Mouse (Mus musculus) heart, embryonic 14.5 days (tissue): ENCODE measurements at regions not wholly inside any gene's neighbourhood (a gene's known extent, or its start where the extent isn't known, plus 50 kb on each side); places are given as distances from the start of the nearest gene placed in this dataset.
A peak's percentile ranks its signal among the peaks of the same experiment; 100 is the strongest.

ENCODE experiments used
- ATAC-seq: fragments of 200-750 bp; cut with Nextera tagmentation; 2 replicates; pipeline ENCODE4 v1.8.0; 2017; ENCODE audit warnings: low read depth, moderate TSS enrichment; ENCODE audit not compliant: insufficient number of reproducible peaks, insufficient read depth, low FRiP score
- H3K27ac ChIP-seq, 2 experiments: fragments of 200-500 bp in 1 of 2; fragments of 300-500 bp in 1 of 2; sonication (generic) in 1 of 2; replicated peaks in 1 of 2; 2 replicates each; pipeline ENCODE4 v1.5.1; 2012 to 2014; ENCODE audit warnings: low read depth in 2 of 2, low read length in 2 of 2, control low read depth in 1 of 2, mild to moderate bottlenecking in 1 of 2, mixed read lengths in 1 of 2; ENCODE audit not compliant: control insufficient read depth in 1 of 2, insufficient read depth in 1 of 2
- H3K27me3 ChIP-seq: fragments of 300-500 bp; sonication (generic); 2 replicates; pipeline ENCODE4 v1.6.1; 2014; ENCODE audit warnings: mild to moderate bottlenecking, low read length, control low read depth; ENCODE audit not compliant: control insufficient read depth, insufficient read depth
- H3K36me3 ChIP-seq: fragments of 300-500 bp; sonication (generic); 2 replicates; pipeline ENCODE4 v1.6.1; 2014; ENCODE audit warnings: mild to moderate bottlenecking, control low read depth, low read length, mixed read lengths; ENCODE audit not compliant: control insufficient read depth, insufficient read depth
- H3K4me1 ChIP-seq, 2 experiments: fragments of 200-500 bp in 1 of 2; fragments of 300-500 bp in 1 of 2; sonication (generic) in 1 of 2; 2 replicates each; pipeline ENCODE4 v1.6.1; 2012 to 2014; ENCODE audit warnings: low read length in 2 of 2, control low read depth in 1 of 2, mixed read lengths in 1 of 2; ENCODE audit not compliant: control insufficient read depth in 2 of 2, insufficient read depth in 2 of 2
- H3K4me2 ChIP-seq: fragments of 300-500 bp; sonication (generic); 2 replicates; pipeline ENCODE4 v1.6.1; 2014; ENCODE audit warnings: mild to moderate bottlenecking, low read length
- H3K4me3 ChIP-seq, 2 experiments: fragments of 200-500 bp in 1 of 2; fragments of 300-500 bp in 1 of 2; sonication (generic) in 1 of 2; 2 replicates each; pipeline ENCODE4 v1.5.1; 2012 to 2014; ENCODE audit warnings: low read length in 2 of 2, mild to moderate bottlenecking in 2 of 2, control low read depth in 1 of 2, low read depth in 1 of 2, moderate library complexity in 1 of 2; ENCODE audit not compliant: control insufficient read depth in 1 of 2, insufficient read depth in 1 of 2
- H3K9ac ChIP-seq: fragments of 300-500 bp; sonication (generic); 2 replicates; pipeline ENCODE4 v1.6.1; 2014; ENCODE audit warnings: mild to moderate bottlenecking, low read length
- H3K9me3 ChIP-seq: fragments of 300-500 bp; sonication (generic); 2 replicates; pipeline ENCODE4 v1.6.1; 2016; ENCODE audit warnings: low read length, control low read depth; ENCODE audit not compliant: control insufficient read depth
- WGBS: fragments of 180-500 bp; shearing (Covaris S2); extraction: QIAGEN DNeasy Blood & Tissue Kit; methylation state at CpG from one replicate; pipeline ENCODE4 v1.1.7; 2014; 5-methylcytosine and 5-hydroxymethylcytosine counted together

DNA sequence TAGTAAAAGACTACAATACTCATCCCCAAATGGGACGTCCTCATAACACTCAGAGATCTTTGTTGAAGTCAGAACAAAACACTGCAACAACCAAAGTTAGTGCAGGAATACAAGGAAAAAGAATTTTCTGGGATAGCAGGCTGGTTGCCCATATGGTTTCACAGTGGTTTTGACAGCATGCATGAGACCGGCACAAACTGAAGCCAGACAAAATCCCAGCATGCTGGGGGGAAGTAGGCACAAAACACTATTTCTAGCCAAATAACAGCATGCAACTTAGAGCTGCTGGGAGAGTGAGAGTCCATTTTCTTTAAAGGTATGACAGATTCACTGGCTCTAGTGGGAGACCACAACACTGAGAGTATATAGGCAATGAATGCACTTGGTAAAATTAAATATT, 619.1 kb upstream of the Manea start:
- Histone ChIP-seq H3K4me2 (no peak overlapping the region), H3K4me1 (no peaks in the 10 kb centered on the region), H3K36me3 (no peaks in the 10 kb centered on the region), H3K9ac (no peak overlapping the region), H3K27ac (no peak overlapping the region), H3K4me3 (no peak overlapping the region), H3K27me3 (no peaks in the 10 kb centered on the region), H3K9me3 (no peaks in the 10 kb centered on the region)
- ATAC-seq, result no peak
- 85% methylated on average over 2 of the region's 2 CpGs for WGBS

DNA sequence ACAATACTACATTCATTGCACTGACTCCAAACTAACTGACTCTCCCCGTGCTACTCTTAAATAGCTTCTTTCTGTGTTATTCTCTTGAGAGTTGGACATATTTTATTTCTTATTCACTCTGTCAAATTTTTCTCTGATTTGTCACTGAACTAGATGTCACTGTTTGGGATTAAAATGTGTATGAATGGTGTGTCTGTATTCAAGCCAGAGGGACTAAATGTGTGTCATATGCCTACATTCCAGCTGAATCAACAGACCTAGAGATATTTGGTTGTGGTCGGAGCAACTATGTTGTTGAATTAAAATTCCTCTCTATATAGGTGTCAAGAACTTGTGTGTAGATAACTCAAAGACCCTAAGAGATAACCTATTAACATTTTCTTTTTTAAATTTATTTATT, 618.2 kb upstream of the Manea start:
- H3K27me3 ChIP-seq, result no peaks in the 10 kb centered on the region
- no peaks in the 10 kb centered on the region for H3K36me3 ChIP-seq
- no peak overlapping the region for H3K9ac ChIP-seq
- no peak overlapping the region for H3K4me3 ChIP-seq
- no peaks in the 10 kb centered on the region for H3K9me3 ChIP-seq
- ATAC-seq, result no peak
- H3K4me2 ChIP-seq, result no peak overlapping the region
- H3K4me1 ChIP-seq, result no peaks in the 10 kb centered on the region
- no peak overlapping the region for H3K27ac ChIP-seq
- WGBS, result 67% methylated on average over 2 of the region's 2 CpGs

DNA sequence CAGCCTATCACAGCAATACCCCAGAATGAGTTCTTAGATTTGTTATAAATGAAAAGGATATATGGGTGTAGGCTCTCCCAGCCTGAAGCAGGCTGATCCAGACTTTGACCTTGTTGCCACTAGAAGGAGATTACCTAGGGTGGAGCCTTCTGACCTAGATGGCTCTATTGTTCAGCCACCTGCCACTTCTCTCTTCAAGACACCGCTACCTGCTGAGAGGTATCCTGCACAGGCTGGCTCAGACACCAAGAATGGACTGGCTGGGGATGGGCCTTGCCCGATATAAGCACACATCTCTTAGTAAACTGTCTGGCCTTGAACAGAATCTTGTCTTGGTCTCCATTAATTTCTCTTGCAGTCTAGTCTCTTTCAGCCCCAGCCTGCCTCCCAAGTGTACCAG, 597.9 kb upstream of the Manea start:
- H3K9me3 ChIP-seq, result no peaks in the 10 kb centered on the region
- no peak overlapping the region for H3K4me3 ChIP-seq
- H3K27me3 ChIP-seq, result no peaks in the 10 kb centered on the region
- H3K4me2 ChIP-seq, result no peak overlapping the region
- ATAC-seq, result no peak
- no peaks in the 10 kb centered on the region for H3K36me3 ChIP-seq
- no peak overlapping the region for H3K27ac ChIP-seq
- no peaks in the 10 kb centered on the region for H3K4me1 ChIP-seq
- 79% methylated on average over 2 of the region's 2 CpGs for WGBS
- no peak overlapping the region for H3K9ac ChIP-seq

DNA sequence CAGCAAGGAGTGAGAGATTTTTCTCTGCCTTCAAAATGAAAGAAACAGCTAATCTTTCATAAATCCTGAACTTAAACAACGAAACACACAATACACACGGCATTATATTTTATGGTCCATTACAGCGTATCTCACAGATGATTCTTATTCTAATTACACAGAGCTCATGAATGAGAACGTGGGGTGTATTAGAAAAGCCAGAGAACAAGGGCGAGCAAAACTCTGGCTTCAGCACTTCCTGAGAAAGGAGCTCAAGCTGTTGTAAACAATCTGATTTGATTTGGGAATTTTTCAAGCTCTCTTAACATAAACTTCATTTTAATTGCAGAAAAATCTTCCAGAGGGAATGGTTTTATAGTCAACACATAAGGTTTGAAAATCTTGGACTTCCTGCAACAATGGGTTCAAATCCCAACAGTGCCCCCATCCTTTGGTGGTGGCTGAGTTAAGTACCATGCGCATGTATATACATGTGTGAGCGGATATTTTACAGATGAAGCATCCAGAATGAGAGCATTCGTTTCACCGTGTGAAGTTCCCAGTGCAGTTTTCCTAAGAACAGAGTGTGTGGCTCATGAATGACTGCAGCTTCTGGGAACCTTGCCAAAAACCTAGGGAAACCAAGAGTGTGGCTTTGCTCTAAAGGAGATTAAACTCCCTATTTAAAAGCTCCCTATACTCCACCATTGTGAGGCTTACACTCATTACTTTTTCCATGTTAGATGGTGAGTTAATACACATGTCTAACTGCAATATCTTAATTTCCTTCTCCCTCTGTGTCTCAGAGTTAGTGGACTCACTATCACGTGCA, 587.5 kb upstream of the Manea start:
- Histone ChIP-seq H3K36me3 (no peaks in the 10 kb centered on the region), H3K27ac (0 out of 4 replicates have a peak overlapping the region, but pooled peaks of 1 of the 2 experiments have one; percentile 14), H3K4me1 (no peaks in the 10 kb centered on the region), H3K4me3 (no peak overlapping the region), H3K27me3 (no peaks in the 10 kb centered on the region), H3K4me2 (no peak overlapping the region), H3K9me3 (no peaks in the 10 kb centered on the region), H3K9ac (no peak overlapping the region)
- WGBS, result 55% methylated on average over 10 of the region's 10 CpGs
- peak; percentile 84; the same call in 1 of the 2 replicates for ATAC-seq

DNA sequence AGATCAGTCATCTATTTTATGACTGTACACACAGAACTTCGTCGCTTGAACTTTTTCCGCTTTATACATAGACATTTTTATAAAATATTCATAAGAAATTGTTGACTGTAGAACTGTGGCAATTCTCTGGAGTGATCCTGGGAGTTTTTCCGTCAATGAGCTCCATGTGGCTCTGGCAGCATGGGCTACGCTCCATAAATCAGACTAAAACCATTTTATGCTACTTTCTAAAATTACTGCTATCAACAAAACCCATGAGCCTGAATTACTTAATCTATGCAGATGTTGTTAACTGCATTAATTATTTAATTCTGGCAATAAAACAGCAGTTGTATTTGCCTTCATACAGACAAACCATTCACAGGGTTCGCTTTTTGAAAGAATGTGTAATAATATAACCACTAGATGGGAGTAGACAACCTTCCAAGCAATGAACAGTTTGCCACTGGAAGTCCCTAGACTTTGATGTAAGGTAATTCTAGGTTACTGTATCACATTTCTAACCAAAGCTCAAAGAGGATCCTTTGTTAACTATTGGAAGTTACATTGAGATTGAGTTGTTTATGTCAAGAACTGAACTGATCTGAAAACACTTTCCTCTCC, 583.3 kb upstream of the Manea start:
- Histone ChIP-seq H3K36me3 (no peaks in the 10 kb centered on the region), H3K4me3 (no peak overlapping the region), H3K4me1 (no peaks in the 10 kb centered on the region), H3K4me2 (no peak overlapping the region), H3K9ac (no peak overlapping the region), H3K27me3 (no peaks in the 10 kb centered on the region), H3K27ac (no peak overlapping the region), H3K9me3 (no peaks in the 10 kb centered on the region)
- WGBS, result 60% methylated on average over 6 of the region's 6 CpGs
- no peak for ATAC-seq

DNA sequence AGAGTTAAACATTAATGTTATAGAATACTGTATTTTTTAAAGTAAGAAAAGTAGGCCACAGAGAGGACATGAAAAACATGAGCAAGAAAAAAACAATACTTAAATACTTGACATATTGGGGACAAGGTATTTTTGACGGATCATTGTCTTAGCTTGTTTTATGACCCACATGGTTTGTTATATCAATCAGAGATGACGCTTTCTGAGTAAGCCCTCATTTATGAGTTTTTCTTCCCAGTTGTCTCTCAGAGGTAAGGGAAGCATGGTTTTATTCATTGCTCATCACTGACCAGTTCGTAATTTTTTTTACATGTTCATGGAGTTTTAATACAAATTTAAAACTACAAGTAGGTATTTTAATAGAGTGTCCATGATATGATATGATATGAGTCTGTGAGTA, 579.4 kb upstream of the Manea start:
- Histone ChIP-seq H3K36me3 (no peaks in the 10 kb centered on the region), H3K4me1 (no peaks in the 10 kb centered on the region), H3K4me3 (no peak overlapping the region), H3K27ac (no peak overlapping the region), H3K9ac (no peak overlapping the region), H3K27me3 (no peaks in the 10 kb centered on the region), H3K4me2 (no peak overlapping the region), H3K9me3 (no peaks in the 10 kb centered on the region)
- 75% methylated on average over 3 of the region's 3 CpGs for WGBS
- ATAC-seq, result no peak

DNA sequence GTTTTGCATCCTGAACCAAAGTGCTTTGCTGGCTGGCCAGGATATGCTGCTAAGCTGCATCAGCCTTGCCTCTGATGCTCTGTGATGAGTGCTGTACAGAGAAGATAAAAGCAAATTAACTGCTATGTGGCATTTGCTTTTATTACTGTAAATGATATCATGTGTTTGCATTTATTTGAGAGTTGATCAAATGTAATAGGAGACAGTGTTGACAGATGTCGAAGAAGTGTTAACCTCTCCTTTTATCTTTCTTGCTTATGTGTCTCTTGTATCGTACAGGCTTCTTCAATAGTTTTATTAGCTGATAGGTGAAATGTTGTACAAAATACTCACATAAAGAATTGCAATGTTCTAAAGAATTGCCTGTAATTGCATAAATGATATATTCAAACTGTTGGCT, 541.8 kb upstream of the Manea start:
- Histone ChIP-seq H3K9me3 (no peaks in the 10 kb centered on the region), H3K36me3 (no peaks in the 10 kb centered on the region), H3K4me2 (no peak overlapping the region), H3K27me3 (no peaks in the 10 kb centered on the region), H3K4me3 (no peak overlapping the region), H3K4me1 (no peaks in the 10 kb centered on the region), H3K9ac (no peak overlapping the region), H3K27ac (no peak overlapping the region)
- no peak for ATAC-seq
- 81% methylated on average over 2 of the region's 2 CpGs for WGBS

DNA sequence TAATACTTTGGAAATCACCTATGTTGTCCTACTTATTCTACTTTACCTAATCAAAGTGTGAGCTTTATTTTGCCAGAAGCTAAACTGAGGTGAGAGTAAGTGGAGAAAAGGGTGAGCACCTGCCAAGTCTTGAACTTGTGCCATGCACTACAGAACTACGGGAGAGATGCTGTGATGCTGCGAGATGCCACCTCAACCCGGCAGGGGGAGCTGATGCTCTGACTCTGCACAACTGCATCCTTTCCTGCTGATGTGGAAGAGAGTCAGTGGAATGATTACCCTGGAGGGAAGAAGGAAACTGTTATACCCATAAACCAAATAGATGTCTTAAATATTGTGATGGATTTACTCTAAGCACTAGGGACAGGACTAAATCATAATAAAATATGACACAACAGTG, 532.3 kb upstream of the Manea start:
- no peak for ATAC-seq
- 28% methylated on average over 3 of the region's 3 CpGs for WGBS
- Histone ChIP-seq H3K4me2 (no peak overlapping the region), H3K27me3 (no peaks in the 10 kb centered on the region), H3K4me1 (no peaks in the 10 kb centered on the region), H3K4me3 (no peak overlapping the region), H3K9me3 (no peaks in the 10 kb centered on the region), H3K36me3 (no peaks in the 10 kb centered on the region), H3K9ac (no peak overlapping the region), H3K27ac (no peak overlapping the region)
